Mouse (Mus musculus): Measurements from ENCODE around the gene Tlx1.

DNA sequence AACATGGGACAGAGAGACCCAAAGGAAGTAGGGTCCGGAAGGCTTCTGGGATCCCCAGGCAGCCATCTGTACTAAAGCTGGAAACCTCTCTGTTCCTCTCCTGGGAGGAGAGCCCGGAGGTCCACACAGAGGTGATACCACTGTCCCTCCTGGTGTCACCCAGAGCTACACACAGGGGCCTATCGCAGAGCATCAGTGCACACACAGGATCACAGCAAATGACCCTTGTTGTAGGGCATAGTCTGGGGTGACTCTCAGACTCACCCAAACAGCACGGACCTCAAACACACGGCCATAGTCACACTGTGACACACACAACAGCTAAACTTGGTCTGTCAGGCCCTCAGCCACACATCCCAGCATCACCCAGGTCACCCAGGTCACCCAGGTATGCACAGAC is 5.9 kb downstream of the Tlx1 start:
- TF ChIP-seq CTCF (IDR thresholded peaks at IDR 0.05; ENCODE audit: borderline replicate concordance, insufficient read depth, low read length) (no peak), POLR2A (IDR thresholded peaks at IDR 0.05; ENCODE audit: low read depth, low read length) (no peak)

All from embryonic fibroblast, embryonic 13.5 days (primary cell).